Mouse (Mus musculus): ENCODE data around the gene Zdhhc5.

GRCm38 (mm10) chr2:84743561-84743960 lies 28.6 kb upstream of the Zdhhc5 start, which contains the start of gene Gm19426:
- TF ChIP-seq POLR2A (IDR thresholded peaks at IDR 0.05; ENCODE audit: low read depth, low read length): no peak
- no peak for TF ChIP-seq CTCF (conservative IDR thresholded peaks at IDR 0.05; ENCODE audit: insufficient read depth, insufficient read length, low read depth, low read length)
